Mouse (Mus musculus): ENCODE data around the gene Rhog. TPM values are rescaled to one million over a fixed set of nuclear protein-coding genes. Genes with fewer than 3 reads are reported as not detected.

The Rhog gene
- polyA plus RNA-seq (2015; fragmentation: Nextera tagmentation; extraction: Ambion mirVana): 69.4 and 71.3 TPM in 2 replicates

- Histone ChIP-seq H3K4me3 (ENCODE audit: low read length) (no peak within 1 kb of the TSS), H3K4me1 (ENCODE audit: control insufficient read depth, insufficient read depth, low read length) (0 out of 2 replicates have a peak, but pooled peaks cover 5% of the 10 kb centered on the region), H3K27ac (ENCODE audit: low read length) (no peak within 1 kb of the TSS), H3K9ac (ENCODE audit: low read depth, low read length) (no peak within 1 kb of the TSS), H3K27me3 (replicated peaks; ENCODE audit: control insufficient read depth, insufficient read depth, low read length) (no peaks in the 10 kb centered on the region), H3K9me3 (ENCODE audit: control insufficient read depth, low read length) (no peaks in the 10 kb centered on the region), H3K4me2 (ENCODE audit: low read depth, low read length) (no peak within 1 kb of the TSS), H3K36me3 (ENCODE audit: control insufficient read depth, insufficient read depth, low read length) (no peaks in the 10 kb centered on the region)
- WGBS: 81% methylated on average over 3 of the region's 3 CpGs
- no peak for ATAC-seq
Observed at GRCm38 (mm10) chr7:102255954-102256353, at the start of gene Rhog. Rhog (minus strand) TSS chr7:102256054.

- Histone ChIP-seq H3K4me3 (ENCODE audit: low read length) (no peak overlapping the region), H3K9ac (ENCODE audit: low read depth, low read length) (no peak overlapping the region), H3K9me3 (ENCODE audit: control insufficient read depth, low read length) (no peaks in the 10 kb centered on the region), H3K27me3 (replicated peaks; ENCODE audit: control insufficient read depth, insufficient read depth, low read length) (no peaks in the 10 kb centered on the region), H3K4me2 (ENCODE audit: low read depth, low read length) (no peak overlapping the region), H3K27ac (ENCODE audit: low read length) (no peak overlapping the region), H3K36me3 (ENCODE audit: control insufficient read depth, insufficient read depth, low read length) (no peaks in the 10 kb centered on the region), H3K4me1 (ENCODE audit: control insufficient read depth, insufficient read depth, low read length) (no peaks in the 10 kb centered on the region)
- no peak for ATAC-seq
- WGBS: 69% methylated on average over 2 of the region's 2 CpGs
Observed at GRCm38 (mm10) chr7:102305596-102305995, 49.7 kb upstream of the Rhog start.

GRCm38 (mm10) chr7:102302471-102302870 lies 46.6 kb upstream of the Rhog start:
- H3K4me3 ChIP-seq (ENCODE audit: low read length): no peak overlapping the region
- H3K4me1 ChIP-seq (ENCODE audit: control insufficient read depth, insufficient read depth, low read length): no peaks in the 10 kb centered on the region
- H3K9me3 ChIP-seq (ENCODE audit: control insufficient read depth, low read length): no peaks in the 10 kb centered on the region
- no peak overlapping the region for H3K9ac ChIP-seq (ENCODE audit: low read depth, low read length)
- H3K4me2 ChIP-seq (ENCODE audit: low read depth, low read length): no peak overlapping the region
- 92% methylated on average over 4 of the region's 4 CpGs for WGBS
- no peak overlapping the region for H3K27ac ChIP-seq (ENCODE audit: low read length)
- no peaks in the 10 kb centered on the region for H3K27me3 ChIP-seq (replicated peaks; ENCODE audit: control insufficient read depth, insufficient read depth, low read length)
- H3K36me3 ChIP-seq (ENCODE audit: control insufficient read depth, insufficient read depth, low read length): no peaks in the 10 kb centered on the region
- ATAC-seq: no peak

- no peak overlapping the region for H3K4me2 ChIP-seq (ENCODE audit: low read depth, low read length)
- no peak for ATAC-seq
- no peaks in the 10 kb centered on the region for H3K36me3 ChIP-seq (ENCODE audit: control insufficient read depth, insufficient read depth, low read length)
- H3K9ac ChIP-seq (ENCODE audit: low read depth, low read length): no peak overlapping the region
- no peak overlapping the region for H3K4me3 ChIP-seq (ENCODE audit: low read length)
- no peaks in the 10 kb centered on the region for H3K27me3 ChIP-seq (replicated peaks; ENCODE audit: control insufficient read depth, insufficient read depth, low read length)
- no peak overlapping the region for H3K27ac ChIP-seq (ENCODE audit: low read length)
- H3K9me3 ChIP-seq (ENCODE audit: control insufficient read depth, low read length): no peaks in the 10 kb centered on the region
- WGBS: 71% methylated on average over 1 of the region's 1 CpGs
- no peaks in the 10 kb centered on the region for H3K4me1 ChIP-seq (ENCODE audit: control insufficient read depth, insufficient read depth, low read length)
Observed at GRCm38 (mm10) chr7:102300761-102301160, 44.9 kb upstream of the Rhog start.

GRCm38 (mm10) chr7:102293234-102293633 lies 37.4 kb upstream of the Rhog start:
- Histone ChIP-seq H3K27ac (ENCODE audit: low read length) (no peak overlapping the region), H3K4me3 (ENCODE audit: low read length) (no peak overlapping the region), H3K9me3 (ENCODE audit: control insufficient read depth, low read length) (no peaks in the 10 kb centered on the region), H3K4me1 (ENCODE audit: control insufficient read depth, insufficient read depth, low read length) (peaks cover 4% of the 10 kb centered on the region; the same call in 1 of the 2 replicates), H3K9ac (ENCODE audit: low read depth, low read length) (no peak overlapping the region), H3K36me3 (ENCODE audit: control insufficient read depth, insufficient read depth, low read length) (no peaks in the 10 kb centered on the region), H3K27me3 (replicated peaks; ENCODE audit: control insufficient read depth, insufficient read depth, low read length) (no peaks in the 10 kb centered on the region), H3K4me2 (ENCODE audit: low read depth, low read length) (no peak overlapping the region)
- ATAC-seq: no peak
- 10% methylated on average over 2 of the region's 2 CpGs for WGBS

GRCm38 (mm10) chr7:102292228-102292627 lies 36.4 kb upstream of the Rhog start:
- Histone ChIP-seq H3K4me3 (ENCODE audit: low read length) (no peak overlapping the region), H3K27me3 (replicated peaks; ENCODE audit: control insufficient read depth, insufficient read depth, low read length) (no peaks in the 10 kb centered on the region), H3K4me1 (ENCODE audit: control insufficient read depth, insufficient read depth, low read length) (peaks cover 4% of the 10 kb centered on the region; the same call in 1 of the 2 replicates), H3K27ac (ENCODE audit: low read length) (no peak overlapping the region), H3K36me3 (ENCODE audit: control insufficient read depth, insufficient read depth, low read length) (no peaks in the 10 kb centered on the region), H3K4me2 (ENCODE audit: low read depth, low read length) (no peak overlapping the region), H3K9ac (ENCODE audit: low read depth, low read length) (no peak overlapping the region), H3K9me3 (ENCODE audit: control insufficient read depth, low read length) (no peaks in the 10 kb centered on the region)
- WGBS: 59% methylated on average over 3 of the region's 3 CpGs
- peak; percentile 77 for ATAC-seq

- Histone ChIP-seq H3K36me3 (ENCODE audit: control insufficient read depth, insufficient read depth, low read length) (no peaks in the 10 kb centered on the region), H3K9ac (ENCODE audit: low read depth, low read length) (no peak overlapping the region), H3K27me3 (replicated peaks; ENCODE audit: control insufficient read depth, insufficient read depth, low read length) (no peaks in the 10 kb centered on the region), H3K4me2 (ENCODE audit: low read depth, low read length) (no peak overlapping the region), H3K4me1 (ENCODE audit: control insufficient read depth, insufficient read depth, low read length) (peaks cover 4% of the 10 kb centered on the region; the same call in 1 of the 2 replicates), H3K27ac (ENCODE audit: low read length) (no peak overlapping the region), H3K9me3 (ENCODE audit: control insufficient read depth, low read length) (no peaks in the 10 kb centered on the region), H3K4me3 (ENCODE audit: low read length) (no peak overlapping the region)
- ATAC-seq: no peak
- WGBS: 88% methylated on average over 6 of the region's 6 CpGs
Observed at GRCm38 (mm10) chr7:102289466-102289865, 33.6 kb upstream of the Rhog start.

GRCm38 (mm10) chr7:102282261-102282660 lies 26.4 kb upstream of the Rhog start:
- Histone ChIP-seq H3K4me3 (ENCODE audit: low read length) (no peak overlapping the region), H3K9ac (ENCODE audit: low read depth, low read length) (no peak overlapping the region), H3K27ac (ENCODE audit: low read length) (no peak overlapping the region), H3K4me2 (ENCODE audit: low read depth, low read length) (no peak overlapping the region), H3K27me3 (replicated peaks; ENCODE audit: control insufficient read depth, insufficient read depth, low read length) (no peaks in the 10 kb centered on the region), H3K36me3 (ENCODE audit: control insufficient read depth, insufficient read depth, low read length) (no peaks in the 10 kb centered on the region), H3K9me3 (ENCODE audit: control insufficient read depth, low read length) (no peaks in the 10 kb centered on the region), H3K4me1 (ENCODE audit: control insufficient read depth, insufficient read depth, low read length) (no peaks in the 10 kb centered on the region)
- 59% methylated on average over 5 of the region's 5 CpGs for WGBS
- ATAC-seq: 0 out of 2 replicates have a peak, but pooled peaks have one; percentile 40

GRCm38 (mm10) chr7:102281403-102281802 lies 25.5 kb upstream of the Rhog start:
- Histone ChIP-seq H3K4me1 (ENCODE audit: control insufficient read depth, insufficient read depth, low read length) (no peaks in the 10 kb centered on the region), H3K9me3 (ENCODE audit: control insufficient read depth, low read length) (no peaks in the 10 kb centered on the region), H3K27me3 (replicated peaks; ENCODE audit: control insufficient read depth, insufficient read depth, low read length) (no peaks in the 10 kb centered on the region), H3K4me3 (ENCODE audit: low read length) (no peak overlapping the region), H3K4me2 (ENCODE audit: low read depth, low read length) (no peak overlapping the region), H3K27ac (ENCODE audit: low read length) (no peak overlapping the region), H3K36me3 (ENCODE audit: control insufficient read depth, insufficient read depth, low read length) (no peaks in the 10 kb centered on the region), H3K9ac (ENCODE audit: low read depth, low read length) (no peak overlapping the region)
- ATAC-seq: no peak
- WGBS: 95% methylated on average over 1 of the region's 1 CpGs

- Histone ChIP-seq H3K4me2 (ENCODE audit: low read depth, low read length) (no peak overlapping the region), H3K9me3 (ENCODE audit: control insufficient read depth, low read length) (no peaks in the 10 kb centered on the region), H3K4me3 (ENCODE audit: low read length) (no peak overlapping the region), H3K9ac (ENCODE audit: low read depth, low read length) (no peak overlapping the region), H3K36me3 (ENCODE audit: control insufficient read depth, insufficient read depth, low read length) (no peaks in the 10 kb centered on the region), H3K4me1 (ENCODE audit: control insufficient read depth, insufficient read depth, low read length) (peaks cover 12% of the 10 kb centered on the region), H3K27ac (ENCODE audit: low read length) (no peak overlapping the region), H3K27me3 (replicated peaks; ENCODE audit: control insufficient read depth, insufficient read depth, low read length) (no peaks in the 10 kb centered on the region)
- ATAC-seq: no peak
- 60% methylated on average over 3 of the region's 3 CpGs for WGBS
Observed at GRCm38 (mm10) chr7:102272422-102272948, 16.6 kb upstream of the Rhog start.

Measured in intestine, embryonic 16.5 days (tissue).